Mouse (Mus musculus): ENCODE results near the gene Ctdnep1.
A peak's percentile ranks its signal among the peaks of the same experiment; 100 is the strongest.

DNA sequence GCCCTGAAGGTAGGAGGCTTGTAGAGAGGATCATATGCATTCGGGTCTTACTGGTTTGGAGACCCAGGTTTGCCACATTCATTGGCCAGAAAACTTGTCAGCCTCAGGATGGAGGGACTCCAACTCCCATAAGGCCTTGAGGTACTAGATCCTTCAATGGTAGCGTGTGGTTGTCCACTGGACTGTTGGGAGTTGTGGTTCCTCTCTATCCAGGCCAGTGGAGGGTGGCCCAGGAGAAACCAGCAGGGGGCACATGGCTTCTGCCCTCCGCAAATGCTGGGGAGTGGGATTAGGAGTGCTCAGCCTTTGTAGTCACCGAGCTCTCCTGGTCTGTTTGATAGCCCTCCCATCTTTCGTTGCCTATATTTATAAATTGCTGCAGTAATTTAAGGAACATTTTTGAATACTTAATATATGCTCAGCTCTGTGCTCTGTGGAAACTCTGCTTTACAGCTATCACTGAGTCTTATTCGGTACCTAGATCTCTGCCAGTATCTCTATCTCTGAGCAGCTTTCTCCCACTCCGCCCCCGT lies 39.8 kb downstream of the Ctdnep1 start:
- TF ChIP-seq POLR2A (IDR thresholded peaks at IDR 0.05; ENCODE audit: control insufficient read depth, extremely low read depth, insufficient read depth, low read length, poor library complexity) (no peak), CTCF (IDR thresholded peaks at IDR 0.05; ENCODE audit: borderline replicate concordance, control insufficient read depth, extremely low read depth, insufficient read depth, low read length, poor library complexity) (peak; percentile 62; the same call in 1 of the 2 replicates)
